Mouse (Mus musculus) lung, postnatal 4 days (tissue): ENCODE data around the gene Chst2.
A peak's percentile ranks its signal among the peaks of the same experiment; 100 is the strongest.

ENCODE experiments used
- DNase-seq, 2 experiments: peaks; one replicate each; pipeline ENCODE4 v3.0.0; 2021

The Chst2 gene

DNA sequence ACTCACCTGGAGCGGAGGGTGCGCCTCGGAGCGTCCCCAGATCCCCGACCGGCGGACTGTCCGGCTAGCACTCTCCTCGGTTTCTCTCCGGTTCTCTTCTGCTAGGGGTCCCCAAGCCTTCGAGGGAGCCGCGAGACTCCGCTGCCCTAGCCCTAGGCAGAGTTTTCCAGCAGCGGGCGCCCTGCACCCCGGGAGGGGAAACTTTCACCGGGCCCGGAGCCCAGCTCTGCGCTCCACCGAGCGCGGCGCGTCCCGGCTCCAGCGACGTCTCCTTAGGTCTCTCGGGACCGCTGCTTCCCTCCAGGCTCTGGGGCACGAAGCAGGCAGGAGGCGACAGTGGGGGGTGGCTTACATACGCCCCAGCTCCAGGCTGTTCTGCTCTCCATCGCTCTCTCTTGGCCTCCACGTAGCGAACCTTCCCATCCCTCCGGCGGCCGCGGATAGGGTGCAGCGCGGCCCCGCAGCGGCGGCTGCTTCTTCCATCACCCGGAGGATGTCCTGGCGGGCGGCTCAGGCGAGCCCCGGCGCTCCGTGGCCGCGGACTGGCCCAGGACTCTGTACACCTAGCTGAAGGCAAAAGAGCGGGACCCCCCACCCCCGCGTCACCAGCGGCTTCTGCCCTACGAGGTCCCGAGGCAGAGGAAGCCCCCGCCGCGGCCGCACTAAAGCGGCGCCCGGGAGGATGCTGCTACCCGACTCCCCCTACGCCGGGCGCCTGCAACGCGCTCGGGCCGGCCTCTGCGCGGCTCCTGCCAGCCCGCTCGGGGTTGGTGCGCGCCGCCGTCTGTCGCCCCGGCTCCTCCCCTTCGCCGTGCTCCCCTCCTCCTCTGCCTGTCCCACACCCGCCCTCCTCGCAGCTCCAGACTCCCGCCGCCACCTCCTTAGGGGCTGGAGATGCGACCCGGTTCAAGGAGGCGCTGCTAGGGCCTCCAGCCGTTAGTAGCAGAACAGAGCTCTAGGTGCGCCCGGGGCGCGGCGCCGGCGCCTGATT is at the start of gene Chst2:
Gene Chst2 (minus strand): TSS at position 152 of the 991 bp plus-strand sequence.
- peak; percentile 88 to 95 for DNase-seq

DNA sequence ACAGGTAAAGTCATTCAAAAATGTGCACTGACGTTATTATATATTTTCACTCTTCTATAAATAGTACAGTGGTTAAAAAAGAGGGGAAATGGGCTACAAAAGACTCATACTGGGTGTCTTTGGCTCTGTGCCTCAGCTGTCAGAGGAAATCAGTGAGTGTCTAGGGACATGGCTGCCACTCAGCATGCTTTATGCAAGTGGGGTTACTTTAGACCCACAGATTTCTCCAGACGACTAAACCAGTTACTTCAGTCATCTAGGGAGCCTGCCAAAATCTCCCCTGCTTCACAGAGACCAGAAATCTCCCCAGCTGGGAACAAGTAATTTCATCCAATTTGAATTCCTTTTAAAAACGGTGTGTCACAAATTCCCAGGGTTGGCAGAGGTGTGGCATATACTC is 45.4 kb upstream of the Chst2 start:
- DNase-seq: no peak

DNA sequence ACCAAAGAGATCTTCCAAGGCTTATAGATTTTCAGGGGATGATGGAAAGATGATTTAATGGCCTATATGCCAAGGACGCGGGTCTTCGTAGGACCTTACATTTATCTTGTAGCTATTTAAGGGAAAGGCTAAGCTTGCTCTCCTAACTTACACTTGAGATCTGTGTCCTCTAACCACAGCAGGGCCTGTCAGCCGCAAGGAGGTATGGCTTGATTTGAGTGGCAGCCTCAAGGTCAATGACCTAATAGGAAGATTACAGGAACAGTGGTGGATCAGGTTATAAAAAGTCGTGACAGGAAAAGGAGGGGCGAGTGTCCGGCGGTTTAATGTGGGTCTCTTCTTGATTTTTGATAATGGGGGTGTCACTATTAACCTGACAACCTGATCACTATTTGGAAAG is 44.1 kb upstream of the Chst2 start:
- no peak for DNase-seq

DNA sequence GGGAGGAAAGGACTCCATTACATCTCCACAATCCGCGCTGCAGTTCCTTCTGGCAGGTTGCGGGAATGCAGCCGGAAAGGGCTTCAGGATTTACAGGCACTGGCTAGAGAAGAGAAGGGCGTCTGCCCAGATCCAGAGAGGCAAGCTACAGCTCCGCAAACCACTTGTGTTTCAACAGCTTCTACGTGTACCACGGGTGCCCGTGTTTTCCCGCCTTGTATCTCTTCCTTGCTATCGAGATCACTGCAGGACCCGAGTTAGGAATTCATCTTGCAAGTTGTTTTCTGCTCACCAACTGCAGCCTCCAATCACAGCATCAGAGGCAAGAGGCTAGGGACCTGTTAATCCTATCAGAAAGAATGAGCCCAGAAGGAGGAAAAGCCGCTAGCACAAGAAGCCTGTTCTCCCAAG is 35.8 kb upstream of the Chst2 start:
- peak in 1 of 2 experiments; percentile 27 for DNase-seq

DNA sequence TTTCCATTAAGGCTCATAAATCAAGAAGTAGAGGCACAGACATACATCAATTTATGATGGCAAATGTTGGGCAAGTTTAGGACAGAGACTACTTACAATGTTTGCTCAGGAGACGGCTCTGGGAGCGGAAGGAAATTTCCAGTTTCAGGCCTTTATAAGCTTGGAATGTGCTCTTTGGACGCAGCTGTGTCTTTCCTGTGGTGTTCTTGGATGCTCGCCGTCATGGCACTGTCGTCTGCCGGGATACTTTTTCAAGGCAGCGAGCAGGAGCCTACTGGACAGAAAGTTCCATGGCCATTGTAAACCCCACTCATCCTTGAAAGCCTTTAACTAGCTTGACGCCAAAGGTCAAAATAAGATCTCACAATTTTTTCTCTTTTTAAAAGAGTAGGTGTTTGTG is 31.4 kb upstream of the Chst2 start:
- no peak for DNase-seq

DNA sequence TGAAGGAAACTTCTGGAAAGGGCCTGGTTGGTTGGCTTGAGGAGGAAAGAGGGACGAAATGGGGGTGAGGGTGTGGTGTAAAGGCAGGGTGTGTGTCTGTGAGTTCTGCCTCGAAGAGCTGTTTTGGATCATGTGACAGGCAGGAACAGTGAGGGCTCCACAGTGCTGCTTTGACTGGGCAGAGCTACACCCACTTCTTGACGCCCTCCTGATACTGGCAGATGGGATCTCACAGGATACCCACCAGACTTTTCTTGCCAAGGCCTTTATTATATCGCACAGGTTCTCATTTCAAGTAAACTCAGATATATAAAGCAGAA is 29.7 kb upstream of the Chst2 start:
- no peak for DNase-seq

DNA sequence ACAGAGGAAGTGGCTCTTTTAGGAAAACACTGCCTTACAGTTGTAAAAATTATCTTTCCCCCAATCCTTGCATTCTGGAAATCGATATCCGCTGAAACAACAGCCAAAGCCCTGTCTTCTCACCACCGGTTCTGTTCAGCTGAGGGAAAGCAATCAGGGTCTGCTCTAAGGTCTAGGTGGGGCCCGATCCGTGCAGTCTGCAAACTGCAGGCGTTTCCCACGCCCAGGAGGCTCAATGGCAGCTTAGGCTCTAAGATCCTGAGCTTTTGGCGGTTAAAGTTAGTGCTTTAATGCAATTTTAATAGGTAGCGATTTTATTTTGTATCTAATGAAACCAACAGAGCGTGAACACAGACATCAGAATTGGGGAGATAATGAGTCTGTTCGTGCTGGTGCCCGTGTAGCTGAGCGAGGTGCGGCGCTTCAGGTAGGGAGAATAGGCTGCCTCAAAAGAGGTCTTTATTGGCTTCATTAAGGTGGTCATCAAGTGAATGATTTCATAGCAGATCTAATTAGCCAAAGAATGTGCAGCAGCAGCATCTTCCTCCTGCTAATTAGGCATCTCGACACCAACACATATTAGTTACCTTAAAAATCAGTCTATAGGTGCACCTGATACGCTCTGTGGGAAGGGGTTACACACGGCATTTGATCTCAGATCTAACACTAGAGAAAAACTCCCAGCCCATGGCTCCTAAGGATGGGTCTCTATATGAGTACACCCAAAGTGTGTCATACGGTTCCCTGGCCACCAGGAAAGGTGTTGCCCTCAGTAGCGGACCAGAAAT is 29.2 kb upstream of the Chst2 start:
- no peak for DNase-seq

DNA sequence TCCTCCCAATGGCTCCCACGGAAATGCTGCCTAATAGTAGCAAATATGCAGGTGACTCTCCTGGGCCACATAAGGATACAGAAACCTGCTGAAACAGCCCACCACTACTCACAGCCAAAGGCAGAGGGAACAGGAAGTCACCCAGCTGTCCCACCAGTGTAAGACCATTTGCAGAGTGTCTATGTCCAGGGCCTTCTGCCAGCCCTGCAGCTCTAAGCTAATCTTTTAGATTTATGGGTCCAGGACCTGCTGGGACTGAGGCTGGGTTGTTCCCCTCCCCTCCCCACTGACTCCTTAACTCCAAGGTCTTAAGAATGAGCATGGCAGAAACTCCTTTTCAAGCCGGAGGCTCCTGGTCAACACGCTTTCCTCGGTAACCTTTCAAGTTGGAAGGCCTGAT is 21.8 kb upstream of the Chst2 start:
- peak in 1 of 2 experiments; percentile 36 for DNase-seq

DNA sequence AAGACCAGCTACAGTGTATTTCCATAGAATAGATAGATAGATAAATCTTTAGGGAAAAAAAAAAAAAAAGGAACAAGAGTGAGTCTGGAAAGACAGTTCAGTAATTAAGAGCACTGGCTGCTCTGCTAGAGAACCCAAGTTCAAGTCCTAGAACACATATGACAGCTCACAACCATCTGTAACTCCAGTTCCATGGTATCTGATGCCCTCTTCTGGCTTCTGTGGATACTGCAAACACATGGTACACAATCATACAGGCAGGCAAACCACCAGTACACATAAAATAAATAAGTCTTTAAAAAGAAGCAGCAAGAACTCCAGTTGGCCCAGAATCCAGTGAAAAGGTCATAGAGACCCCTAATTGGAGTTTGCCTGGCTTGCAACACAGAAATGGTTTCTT is 7.4 kb upstream of the Chst2 start:
- no peak for DNase-seq

DNA sequence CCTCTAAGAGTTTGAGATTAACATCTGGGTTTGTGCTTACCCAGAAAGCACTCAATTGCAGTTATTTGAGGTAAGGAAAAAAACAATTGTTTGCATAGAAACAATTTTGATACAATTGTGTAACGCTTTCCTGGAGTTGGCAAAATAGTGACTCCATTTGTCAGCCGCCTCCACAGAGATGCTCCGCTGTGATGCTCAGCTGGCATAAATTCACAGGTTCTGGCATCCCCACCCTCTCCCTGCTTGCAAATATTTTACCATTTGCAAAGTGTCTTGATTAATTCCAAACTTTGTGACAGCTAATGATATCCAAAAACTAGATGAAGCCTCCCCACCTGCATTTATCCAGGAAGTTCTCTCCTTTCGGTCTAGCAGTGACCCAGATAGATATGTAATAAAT is 5.5 kb upstream of the Chst2 start:
- no peak for DNase-seq

DNA sequence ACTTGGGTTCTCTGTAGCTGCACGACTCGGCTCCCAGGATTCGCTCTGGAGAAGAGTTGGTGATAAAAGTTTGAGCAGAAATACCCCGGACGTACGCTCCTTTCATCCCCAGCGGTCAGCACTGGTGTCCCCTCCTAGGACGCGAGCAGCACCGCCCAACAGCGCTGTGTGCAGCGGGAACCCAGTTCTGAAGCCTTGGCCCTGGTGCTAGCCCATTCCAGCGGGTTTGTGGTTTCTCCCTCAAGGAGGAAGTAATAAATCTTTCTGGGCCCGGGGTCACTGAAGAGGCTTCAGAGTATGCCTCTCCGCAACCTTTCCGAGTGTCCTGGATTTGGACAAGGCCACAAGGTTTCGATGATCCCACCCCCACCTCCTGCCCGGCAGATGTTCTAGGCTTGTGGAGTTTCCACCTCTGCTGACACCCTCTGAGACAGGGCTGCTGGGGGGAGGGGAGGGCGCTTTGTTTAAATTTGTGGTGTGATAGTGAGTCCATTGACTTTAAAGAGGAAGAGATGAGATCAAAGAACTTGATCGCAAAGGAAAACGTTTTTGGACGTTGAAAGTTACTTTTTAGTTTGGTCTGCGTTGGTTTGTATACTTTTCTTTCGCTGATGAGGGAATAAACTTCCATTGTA is 1.2 kb upstream of the Chst2 start:
- DNase-seq: peak; percentile 48 to 73

DNA sequence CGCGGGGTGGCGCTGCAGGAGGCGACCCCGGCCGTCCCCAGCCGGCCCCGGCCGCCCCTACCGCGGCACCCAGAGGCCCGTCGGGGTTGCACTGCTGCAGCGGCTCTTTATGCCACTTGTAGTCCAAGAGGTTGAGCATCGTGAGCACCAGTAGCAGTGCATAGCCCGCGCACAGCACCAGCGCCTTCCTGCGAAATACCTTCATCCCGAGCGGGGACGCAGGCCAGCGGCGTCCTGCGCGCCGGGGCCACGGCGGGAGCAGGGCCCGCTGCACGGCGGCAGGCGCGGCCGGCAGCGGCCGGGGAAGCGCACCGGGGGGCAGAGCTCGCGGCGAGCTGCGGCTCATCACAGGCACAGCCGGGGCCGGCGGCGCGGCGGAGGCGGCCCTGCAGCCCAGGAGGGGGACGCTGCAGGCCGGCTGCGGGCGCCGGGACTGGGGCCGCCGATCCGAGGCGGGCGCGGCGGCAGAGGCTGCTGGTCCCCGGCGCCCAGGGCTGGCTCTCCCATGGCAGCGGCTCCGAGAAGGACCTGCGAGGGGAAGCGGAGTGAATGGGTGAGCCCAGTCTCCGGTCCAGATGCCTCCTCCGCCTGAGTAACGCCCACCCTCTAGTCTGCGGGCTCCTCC is 464 bp downstream of the Chst2 start:
- peak; percentile 35 to 60 for DNase-seq

DNA sequence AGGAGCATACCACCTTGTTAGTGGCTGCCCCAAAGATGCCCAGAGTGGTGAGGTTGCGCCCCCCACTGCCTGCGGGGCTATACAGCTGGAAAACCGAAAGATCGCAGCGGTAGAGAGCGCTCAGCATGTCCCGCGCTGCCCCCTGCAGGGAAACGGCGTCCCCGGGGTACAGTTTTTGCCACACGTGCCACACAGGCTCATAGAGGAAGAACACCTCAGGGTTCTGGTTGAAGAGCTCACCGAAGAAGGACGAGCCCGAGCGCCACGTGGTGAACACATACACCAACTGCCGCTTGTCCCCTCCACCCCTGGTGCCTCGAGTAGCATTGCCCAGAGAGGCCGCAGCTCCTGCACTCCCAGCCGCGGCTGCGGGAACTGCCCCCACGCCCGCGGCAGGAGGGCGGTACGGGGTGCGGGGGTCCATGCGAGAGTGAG is 994 bp downstream of the Chst2 start:
- DNase-seq: peak; percentile 81 to 85

DNA sequence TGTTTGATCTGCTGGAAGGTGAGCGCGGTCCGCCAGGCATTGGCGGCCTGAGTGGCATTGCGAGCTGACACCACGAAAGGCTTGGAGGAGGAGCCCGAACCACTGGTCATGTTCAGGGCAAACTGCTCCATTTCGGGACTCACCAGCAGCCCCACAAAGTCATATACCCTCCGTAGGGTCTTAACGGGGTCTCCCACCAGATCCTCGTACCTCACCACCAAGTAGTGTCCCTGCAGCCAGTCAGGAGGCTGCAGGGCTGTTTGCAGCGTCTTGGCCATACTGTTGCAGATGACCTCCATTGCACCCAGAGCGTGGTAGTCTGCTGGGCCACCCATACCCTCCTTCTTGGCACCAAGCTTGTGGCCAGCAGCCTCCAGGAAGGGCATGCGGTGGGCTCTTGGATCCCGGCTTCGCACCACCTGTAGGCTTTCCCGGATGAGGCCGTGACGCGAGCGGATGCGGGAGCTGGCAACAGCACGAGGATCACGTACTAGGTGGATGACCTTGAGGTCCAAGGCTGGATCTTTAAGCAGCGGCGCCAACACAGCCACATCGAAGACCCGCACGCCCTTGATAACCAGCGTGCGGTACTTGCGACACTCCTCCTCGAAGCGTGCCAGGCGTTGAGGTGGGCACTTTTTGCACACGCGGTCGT is 1.6 kb downstream of the Chst2 start:
- DNase-seq: peak; percentile 8 to 25

DNA sequence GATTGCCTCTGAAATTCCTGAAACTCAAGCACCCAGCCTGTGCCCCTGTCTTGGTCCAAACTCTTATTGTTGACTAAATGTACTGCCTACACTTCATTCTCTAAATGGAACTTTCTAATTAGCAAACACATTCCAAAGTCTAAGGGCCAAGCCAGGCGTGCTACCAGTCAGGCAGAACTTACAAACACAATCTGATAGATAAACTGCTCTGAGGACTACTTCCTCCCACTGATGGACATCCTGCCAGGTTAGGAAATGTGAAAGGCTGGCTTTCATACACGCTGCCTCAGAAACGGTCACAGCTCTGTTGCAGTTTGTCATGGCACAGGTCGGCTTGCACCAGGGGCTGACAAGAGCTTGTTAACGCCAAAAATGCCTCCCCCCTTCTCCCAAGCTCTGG is 4.8 kb downstream of the Chst2 start:
- no peak for DNase-seq

DNA sequence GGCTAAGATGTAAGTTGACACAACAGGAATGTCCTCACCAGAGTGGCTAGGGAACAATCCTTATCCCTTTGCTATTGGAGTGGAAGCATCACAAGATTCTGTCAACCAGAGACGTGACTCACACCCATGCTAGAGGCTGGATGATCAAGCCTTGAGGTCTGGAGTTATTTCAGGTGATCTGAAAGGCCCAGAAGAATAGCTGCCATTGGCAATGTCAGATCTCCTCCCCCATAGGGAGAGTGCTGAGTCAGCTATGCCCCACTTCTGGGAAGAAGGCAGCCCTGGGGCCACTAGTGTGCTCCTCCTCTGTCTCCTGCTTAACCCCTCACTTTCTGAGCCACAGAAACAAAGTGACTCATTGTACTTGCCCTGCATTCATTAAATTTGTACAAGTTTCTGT is 14.5 kb downstream of the Chst2 start:
- DNase-seq: no peak

DNA sequence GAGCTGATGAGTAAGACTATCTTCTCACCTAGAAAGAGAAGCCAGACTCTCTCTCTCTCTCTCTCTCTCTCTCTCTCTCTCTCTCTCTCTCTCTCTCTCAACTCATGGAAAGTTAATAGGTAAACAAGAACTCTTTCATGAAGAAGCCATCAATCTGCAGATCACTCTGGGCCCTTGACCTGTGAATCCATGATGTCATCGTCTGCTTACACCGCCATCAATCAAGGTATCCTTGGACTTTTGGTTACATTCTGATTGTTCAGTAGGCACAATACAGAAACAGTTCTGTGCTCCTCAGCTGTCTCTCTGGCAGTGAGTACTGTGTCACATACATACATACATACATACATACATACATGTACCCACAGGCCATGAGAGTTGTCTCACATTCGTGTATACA is 16.6 kb downstream of the Chst2 start:
- DNase-seq: no peak

DNA sequence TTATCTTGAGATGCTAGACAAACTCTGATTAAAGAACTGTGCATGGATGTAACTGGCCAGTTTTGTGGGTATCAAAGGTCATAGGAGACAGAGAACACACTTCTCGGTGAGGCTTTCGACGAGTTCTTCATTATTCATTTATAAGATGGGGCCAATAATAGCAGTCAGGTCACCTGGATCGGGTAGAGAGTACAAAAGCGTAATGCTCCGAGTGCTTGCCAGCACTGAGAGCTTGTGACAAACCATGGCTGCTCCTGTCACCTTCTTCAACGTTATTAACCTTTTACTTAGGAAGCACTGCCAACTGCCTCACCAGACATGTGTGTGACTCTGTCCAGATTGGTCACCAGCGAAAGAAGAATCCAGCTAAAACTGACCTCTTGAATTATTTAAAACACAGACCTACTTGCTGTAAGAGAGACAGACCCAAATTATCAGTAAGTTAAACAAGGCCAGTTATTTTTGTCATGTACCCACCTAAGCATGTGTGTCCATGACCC is 18.6 kb downstream of the Chst2 start:
- no peak for DNase-seq

DNA sequence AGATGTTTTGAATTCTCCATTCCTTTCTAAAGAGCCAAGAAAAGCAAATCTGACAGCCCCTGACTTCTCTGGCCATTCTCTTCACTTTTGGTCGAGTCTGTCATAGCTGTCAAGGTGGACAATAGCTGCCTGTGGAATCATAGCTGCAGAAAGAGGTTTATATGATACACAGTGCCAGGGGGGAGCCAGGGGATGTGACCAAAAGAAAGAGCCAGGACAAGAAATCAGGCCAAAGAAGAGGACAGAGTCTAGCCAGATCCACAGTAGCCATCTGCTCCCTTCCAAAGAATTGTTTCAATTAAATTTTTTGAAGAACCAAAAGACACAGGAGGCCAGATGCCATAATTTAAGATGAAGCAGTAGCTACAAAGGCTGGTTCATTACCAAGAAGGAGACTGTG is 30.6 kb downstream of the Chst2 start:
- DNase-seq: no peak

DNA sequence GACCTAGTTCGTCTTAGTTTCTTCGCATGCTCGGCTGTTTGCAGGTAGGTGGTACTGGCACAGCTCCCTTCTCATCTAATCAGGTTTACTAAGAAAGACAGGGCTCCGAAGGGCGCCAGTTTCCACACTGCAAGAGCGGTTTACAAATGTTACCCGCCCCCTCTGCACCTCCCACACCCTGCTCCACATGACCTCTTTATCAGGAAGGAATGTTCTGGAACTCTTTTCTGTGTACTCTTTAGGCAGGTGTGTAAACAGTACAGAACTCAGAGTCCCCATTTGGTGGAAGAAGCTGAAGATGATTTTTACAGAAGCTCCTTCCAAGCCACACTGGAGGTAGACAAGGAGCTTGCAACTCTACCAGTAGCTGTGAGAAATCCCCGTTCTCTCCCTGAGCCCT is 31.2 kb downstream of the Chst2 start:
- DNase-seq: no peak

DNA sequence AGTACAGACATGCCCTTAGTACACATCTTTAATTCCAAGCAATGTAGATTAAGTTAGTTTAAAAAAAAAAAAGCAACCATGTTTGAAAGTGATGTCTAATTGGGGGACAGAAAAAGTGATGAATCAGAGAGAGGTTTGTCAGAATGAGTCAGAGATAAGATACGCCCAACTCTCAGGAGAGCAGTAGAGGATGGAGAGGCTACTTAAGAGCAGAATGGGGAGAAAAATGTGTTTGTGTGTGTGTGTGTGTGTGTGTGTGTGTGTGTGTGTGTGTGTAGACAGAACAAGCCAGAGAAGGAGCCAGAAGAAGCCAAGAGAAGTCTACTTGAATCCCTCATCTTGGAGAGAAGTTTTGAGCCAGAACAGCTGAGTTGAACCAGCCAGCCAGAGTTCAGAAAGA is 32.8 kb downstream of the Chst2 start:
- DNase-seq: no peak

DNA sequence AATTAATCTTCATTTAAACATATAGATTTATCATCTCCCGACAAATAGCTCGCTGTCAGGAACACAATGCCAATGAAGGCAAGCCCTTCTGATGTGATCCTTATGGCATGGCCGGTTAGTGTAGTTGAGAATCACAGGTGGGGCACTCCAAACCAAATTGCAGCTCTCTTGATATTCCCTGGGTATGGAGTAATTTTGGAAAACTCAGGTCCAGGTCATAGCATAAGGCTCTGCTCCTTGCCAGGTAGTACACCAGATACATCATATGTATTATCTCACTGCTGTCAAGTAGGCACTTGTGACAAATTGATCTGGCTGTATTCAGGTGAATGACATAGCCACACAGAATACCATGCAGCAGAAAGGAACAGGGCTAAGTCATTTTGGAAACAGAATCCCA is 40.6 kb downstream of the Chst2 start:
- no peak for DNase-seq
